Mouse (Mus musculus) megakaryocyte, adult 5-6 weeks (primary cell): Measurements from ENCODE around the gene Keg1. TPM values are rescaled to one million over a fixed set of nuclear protein-coding genes. Genes with fewer than 3 reads are reported as not detected.
"Not testable (repeated sequence)": the region's sequence is repeated elsewhere in the genome, so short reads cannot be mapped to it uniquely, and the experiment has no call there.

Experiments used
- ATAC-seq: 2 replicates; pipeline ENCODE4 v1.8.0; 2016; ENCODE audit warnings: mild to moderate bottlenecking, inconsistent platforms; ENCODE audit not compliant: poor library complexity, severe bottlenecking
- total RNA-seq, 2 experiments: library from RNA; stranded (forward) in 1 of 2; stranded (reverse) in 1 of 2; fragments of 153-499, 151-499 nt in 1 of 2; fragments of 221-1000, 200-1000 nt in 1 of 2; gene quantifications; 2 replicates each; pipeline versions ENCODE4 v1.2.3 to v1.2.4; 2015 to 2017

Gene Keg1
- not detected in 2 replicates for total RNA-seq (2015)
- not detected in 2 replicates for total RNA-seq (2017)

DNA sequence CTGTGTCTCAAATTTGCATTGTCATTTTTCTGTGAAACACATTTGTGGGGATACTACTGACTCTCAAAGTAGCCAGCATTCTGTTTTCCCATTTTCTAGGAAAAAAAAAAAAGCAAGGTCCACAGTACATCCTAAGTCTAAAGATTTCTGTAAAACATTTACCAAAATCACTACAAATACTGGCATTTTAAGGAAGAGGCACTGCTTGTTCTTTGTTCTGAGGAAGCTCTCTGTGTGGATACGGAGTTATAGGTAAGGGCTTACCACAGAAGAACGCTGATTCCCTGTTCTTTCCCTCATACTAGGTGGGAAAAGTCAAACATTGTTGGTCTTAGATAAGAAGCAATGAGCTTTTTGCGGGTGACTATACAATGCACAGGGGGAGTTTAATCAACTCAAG is at the start of gene Keg1:
Gene Keg1, plus strand, starts transcription at position 197 of the 400 bp plus-strand sequence.
- ATAC-seq, result no peak

DNA sequence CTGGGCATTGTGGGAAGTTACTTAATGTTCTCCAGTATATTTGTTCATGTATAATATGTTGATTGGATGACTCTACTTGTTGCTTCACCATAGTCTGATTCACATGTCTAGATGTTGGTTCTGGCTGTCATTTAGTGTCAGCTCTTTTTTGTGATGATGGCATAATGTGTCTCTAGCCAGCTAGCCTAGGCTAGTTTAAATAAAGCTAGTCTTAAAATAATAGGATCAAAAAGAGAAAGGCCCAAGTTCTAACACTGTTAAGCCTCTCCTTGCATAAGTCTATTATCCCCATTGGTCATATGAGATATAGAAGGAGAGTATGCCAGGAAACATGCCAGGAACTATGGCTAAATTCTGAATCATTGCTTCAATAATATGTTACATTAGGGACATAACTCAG is 46.1 kb upstream of the Keg1 start:
- ATAC-seq, result no peak

DNA sequence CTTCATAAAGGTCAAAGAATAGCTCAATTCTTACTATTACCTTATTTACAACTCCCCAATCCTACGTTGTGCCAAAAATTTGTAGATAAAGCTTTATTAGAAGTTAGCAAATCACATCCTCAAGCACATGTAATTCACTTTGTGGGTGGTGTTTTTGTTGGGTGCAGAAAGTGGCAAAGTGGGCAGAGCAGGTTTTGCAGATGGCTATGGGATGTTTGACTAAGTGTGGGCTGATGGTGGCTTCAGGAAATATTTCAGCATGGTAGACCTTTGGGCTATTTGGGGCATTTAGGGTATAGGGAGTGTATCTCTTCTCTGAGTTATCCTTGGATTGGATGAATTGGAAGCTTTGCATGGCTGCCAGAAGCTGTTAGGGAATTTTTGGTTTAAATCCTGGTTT is 29.4 kb upstream of the Keg1 start:
- no peak for ATAC-seq

DNA sequence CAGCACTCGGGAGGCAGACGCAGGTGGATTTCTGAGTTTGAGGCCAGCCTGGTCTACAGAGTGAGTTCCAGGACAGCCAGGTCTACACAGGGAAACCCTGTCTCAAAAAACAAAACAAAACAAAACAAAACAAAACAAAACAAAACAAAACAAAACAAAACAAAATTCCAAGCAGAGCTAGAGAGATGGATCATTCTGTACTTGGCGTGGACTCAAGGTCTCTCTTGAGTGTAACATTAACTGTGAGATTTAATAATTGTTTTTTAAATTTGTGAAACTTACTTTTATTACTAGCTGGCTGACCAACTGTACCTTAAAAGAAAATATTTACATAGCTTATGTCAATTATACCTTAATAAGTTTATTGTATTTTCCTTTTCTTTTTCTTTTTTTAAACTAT is 27.0 kb upstream of the Keg1 start:
- not testable (repeated sequence) for ATAC-seq

DNA sequence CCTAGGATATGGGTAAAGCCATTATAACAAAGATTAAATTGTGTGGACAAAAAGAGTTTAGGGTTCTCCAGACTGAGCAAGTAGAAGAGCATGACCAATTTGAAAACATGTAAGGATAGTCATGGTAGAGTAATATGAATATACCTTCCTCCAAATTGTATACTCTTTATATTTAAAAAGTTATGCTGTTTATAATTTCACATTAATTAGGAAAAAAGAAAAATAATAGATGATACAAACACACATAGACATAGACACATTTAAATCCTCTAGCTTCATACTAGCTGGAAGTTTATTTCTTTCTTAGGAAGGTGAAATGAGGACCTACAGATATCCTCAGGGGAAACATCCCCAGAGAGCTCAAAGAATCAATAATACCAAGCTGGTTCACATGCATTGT is 25.4 kb upstream of the Keg1 start, which contains the start of gene Olfr1442:
Gene Olfr1442, plus strand, starts transcription at position 301 of the 400 bp plus-strand sequence.
- no peak for ATAC-seq

DNA sequence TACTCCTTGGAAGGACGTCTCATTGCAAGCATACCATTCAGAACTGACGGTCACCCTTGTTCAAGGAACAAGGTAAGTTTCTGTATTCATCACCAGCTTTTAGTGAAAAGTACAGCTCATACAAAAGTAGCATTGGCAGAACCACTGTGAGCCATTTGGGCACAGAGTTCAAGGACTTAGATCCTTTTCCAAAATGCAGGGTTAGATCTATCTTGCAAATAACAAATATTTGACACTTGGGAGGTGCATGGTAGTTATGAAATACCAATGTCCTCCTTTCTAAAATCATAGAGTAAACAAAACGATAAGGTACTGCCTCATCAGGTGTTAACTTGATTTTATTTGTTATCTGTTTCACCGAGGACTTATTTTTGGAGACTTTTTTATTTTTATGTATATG is 24.5 kb upstream of the Keg1 start:
- ATAC-seq, result no peak

DNA sequence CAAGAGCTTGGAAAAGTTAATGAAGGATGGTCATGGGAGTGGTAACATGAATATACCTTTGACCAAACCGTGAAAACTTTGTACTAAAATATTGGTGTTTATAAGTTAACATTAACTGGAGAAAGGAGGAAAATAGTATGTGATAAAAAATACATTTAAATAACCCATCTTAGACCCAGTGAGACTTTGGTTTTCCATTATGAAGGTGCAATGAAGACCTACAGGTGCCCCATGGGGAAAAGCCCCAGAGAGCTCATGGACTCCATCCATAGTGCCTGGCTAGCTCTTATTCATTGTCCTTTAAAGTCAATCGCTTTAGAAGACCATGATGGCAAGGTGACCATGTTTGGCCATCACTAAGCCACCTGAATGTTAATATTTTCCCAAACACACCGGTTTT is 17.8 kb upstream of the Keg1 start, which contains the start of gene Olfr1443:
Gene Olfr1443, plus strand, starts transcription at position 301 of the 400 bp plus-strand sequence.
- ATAC-seq, result no peak

DNA sequence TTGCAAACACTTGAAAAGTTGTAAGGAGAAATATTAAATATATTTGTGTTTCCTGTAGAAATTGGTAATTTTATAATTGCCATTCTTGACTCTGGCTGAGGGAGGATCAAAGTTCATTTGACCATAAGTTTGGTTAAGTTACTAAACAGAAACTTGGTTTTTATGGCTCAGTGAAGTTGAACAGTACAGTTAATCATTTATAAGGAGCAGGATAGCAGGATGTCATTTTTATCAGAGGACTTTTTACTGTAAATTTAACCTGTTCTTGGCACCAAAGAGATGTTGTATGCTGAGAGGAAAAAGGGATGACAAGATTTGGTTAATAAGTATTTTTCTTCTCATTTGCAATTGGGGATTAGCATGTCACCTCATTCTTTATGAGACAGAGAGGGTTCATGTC is 10.9 kb upstream of the Keg1 start:
- ATAC-seq, result no peak

DNA sequence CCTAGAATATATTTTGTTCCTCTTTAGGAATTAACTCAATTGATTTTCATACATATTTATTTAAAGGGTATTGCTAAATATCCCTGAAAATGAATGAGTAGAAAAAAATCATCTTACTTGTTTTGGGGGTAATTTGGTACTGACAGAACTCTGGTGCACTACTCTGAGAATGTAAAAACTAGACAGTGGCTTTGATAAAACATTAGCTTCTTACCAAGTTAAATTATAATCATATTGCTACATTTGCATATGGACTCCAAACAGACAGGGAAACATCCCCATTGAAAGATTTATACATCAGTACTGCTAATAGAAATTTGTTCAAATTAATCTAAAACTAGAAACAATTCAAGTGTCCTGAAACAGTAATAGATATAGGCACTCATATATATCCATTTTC is 10.4 kb upstream of the Keg1 start:
- ATAC-seq, result no peak

DNA sequence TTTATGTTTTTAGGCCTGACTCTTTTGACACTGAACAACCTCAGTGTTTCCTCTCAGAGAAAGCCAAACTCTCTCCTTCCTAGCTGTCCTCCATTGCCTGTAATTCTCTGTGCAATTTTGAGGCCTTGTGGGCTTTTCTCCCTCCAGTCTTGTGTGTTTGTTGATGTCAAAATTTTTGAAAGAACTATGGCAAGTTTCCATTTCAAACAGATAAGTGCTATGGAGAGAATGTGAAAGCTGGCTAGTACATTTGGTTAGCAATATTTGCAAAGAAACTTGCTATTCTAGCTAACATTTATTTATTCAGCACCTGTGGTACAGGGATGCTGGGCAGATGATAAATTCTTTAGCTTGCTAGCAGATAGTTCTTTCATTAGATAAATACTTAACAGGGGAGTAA is 635 bp downstream of the Keg1 start:
- no peak for ATAC-seq

DNA sequence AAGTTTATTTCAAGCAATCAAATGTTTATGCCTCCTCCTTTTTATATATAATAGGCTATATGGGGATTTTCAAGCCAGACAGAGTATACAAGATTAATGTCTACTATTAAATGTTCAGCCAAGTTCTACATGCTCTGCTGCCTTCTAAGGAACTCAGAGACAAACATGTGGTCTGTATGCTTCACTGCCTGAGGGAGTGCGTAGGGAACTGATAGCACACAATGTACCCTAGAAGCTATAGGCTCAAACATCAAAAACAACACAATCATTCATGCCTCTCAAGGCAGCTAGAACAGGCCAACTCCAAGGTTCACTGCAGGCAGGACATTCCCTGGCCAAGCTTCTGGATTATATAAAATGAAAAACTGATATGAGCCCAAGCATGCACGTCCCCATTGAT is 12.9 kb downstream of the Keg1 start:
- no peak for ATAC-seq

DNA sequence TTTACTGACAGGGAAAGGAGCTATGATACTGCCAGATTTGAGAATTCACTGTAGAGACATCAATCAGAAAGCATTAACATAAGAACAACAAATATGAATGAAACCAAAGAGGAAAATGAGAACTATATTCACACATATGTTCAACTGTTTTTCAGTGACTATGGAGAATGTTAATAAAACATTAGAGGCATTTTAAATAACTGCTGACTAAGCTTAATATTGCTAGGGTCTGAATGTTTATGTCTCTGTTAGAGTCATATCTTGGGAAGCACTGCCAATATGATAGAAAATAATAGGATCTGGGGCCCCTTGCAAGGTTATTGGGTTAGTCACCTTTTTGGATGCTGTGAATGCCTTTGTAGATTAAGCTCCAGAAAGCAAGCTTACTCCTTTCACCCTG is 13.4 kb downstream of the Keg1 start:
- no peak for ATAC-seq

DNA sequence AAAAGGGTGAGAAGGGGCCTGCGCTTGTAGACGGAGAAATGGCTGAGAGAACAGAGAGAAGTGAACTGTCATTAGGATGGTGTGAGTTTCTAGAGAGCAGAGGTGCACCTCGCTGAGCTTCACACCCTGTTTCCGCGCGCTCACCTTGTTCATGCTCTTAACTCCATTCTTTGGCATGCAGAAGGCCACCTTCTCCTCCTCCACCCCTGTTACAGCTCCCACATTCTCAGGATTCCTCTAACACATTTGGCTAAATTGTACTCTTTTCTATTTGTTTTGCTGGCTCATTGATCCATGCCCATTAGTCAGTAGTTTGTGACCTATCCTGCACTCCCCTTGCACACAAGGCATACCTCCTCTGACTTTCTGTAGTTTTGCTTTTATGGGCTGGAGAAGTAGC is 23.6 kb downstream of the Keg1 start:
- no peak for ATAC-seq

DNA sequence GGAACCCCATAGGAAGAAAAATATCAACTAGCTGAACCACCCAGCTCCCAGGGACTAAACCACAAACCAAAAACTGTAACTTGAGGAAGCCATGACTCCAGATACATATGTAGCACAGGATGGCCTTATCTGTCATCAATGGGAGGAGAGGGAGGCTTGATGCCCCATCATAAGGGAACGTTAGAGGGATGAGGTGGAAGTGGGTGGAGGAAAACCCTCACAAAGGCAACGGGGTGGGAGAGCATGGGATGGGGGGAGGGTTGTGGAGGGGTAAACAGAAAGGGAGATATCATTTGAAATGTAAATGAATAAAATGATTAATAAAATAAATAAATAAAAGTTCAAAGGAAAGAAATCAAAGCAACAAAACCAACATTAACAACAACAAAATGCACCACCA is 24.9 kb downstream of the Keg1 start:
- ATAC-seq, result no peak

DNA sequence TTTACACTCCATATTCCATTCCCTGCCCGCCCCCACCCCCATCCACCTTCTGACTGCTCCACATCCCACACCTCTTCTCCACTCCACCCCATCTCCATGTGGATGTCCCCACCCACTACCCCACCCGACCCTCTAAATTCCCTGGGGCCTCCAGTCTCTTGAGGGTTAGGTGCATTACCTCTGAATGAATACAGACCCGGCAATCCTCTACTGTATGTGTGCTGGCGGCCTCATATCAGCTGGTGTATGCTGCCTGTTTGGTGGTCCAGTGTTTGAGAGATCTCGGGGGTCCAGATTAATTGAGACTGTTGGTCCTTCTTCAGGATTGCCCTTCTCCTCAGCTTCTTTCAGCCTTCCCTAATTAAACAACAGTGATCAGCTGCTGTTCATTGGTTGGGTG is 25.3 kb downstream of the Keg1 start:
- ATAC-seq, result not testable (repeated sequence)

DNA sequence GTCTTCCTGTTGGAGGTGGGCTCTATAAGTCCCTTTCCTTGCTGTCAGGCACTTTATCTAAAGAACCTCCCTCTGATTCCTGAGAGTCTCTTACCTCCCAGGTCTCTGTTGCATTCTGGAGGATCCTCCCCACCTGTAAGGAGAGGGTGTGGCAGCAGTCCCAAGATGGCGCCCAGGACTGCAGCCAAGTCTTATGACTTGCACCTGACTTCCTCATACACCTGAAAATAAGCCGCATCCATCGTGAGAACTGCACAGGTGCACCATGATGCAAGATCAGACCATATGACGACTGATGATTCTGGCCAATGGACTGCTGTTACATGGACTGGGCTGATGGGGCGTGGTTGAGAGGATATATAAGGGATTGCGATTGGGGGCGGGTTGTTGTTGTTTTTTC is 26.0 kb downstream of the Keg1 start:
- ATAC-seq, result not testable (repeated sequence)

DNA sequence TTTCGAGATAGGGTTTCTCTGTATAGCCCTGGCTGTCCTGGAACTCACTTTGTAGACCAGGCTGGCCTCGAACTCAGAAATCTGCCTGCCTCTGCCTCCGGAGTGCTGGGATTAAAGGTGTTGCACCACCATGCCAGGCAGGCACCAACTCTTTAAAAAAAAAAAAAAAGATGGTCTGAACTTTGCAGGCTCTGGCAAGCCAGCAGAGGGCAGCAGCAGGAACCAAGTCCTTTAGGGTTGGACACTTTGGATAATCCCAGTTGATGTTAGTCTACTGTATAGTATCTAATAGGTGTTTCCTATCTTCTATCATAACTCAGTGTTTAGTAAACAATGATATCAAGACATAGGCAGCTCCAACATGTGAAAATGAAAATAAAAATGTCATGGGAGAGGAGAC is 26.7 kb downstream of the Keg1 start:
- peak; percentile 47; the same call in 1 of the 2 replicates for ATAC-seq

DNA sequence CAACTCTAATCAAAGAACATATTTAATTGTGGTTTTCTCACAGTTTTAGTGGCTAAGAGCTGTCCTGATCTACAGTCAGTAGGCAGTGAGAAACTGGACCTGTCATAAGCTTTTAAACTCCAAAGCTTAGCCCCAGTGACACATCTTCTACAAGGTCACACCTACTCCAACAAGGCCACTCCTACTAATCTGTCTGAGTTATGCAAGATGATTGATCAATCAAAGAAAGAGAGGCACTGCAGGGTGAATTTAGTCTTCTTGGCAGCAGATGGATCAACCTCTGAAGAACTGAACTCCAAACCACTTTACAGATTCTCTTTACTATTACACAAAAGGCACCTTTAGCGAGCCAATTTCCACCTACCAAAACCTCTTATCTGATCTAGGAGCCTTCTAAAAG is 30.3 kb downstream of the Keg1 start:
- no peak for ATAC-seq

DNA sequence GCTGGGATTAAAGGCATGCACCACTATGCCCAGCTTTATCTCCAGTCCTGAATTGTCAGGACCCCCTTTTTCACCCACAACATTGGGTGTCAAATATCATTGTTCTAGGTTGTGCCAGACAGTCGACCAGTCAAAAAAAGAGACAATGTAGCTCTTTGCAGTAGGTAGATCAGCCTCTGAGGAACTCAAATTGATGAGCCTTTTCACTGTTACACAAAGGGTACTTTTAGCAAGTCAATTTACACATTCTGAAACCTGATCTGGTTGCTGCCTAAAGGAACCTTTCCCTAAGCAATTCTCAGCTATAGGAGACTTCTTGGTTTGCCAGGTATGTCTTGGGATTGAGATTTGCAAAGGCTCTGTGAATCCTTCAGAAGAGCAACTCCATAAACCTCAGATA is 35.5 kb downstream of the Keg1 start:
- ATAC-seq, result no peak

DNA sequence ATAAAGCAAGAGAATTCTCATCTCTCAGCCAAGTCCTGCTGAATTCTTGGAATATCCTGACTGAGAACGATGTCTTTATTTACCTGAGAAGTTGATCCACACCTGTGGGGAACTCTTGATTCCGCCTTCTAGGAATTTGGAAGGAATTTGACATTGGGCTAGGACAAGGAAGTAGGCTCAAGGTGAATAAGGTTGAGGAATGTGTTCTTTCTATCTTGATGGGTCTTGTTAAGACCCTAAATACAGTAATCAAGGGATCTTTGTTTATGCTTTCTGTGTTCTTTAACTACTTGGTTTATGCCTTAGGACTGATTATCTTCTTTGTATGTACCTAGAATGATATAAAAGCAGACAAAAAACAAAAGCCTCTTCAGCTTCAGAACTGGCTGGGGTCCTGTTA is 36.4 kb downstream of the Keg1 start:
- no peak for ATAC-seq

DNA sequence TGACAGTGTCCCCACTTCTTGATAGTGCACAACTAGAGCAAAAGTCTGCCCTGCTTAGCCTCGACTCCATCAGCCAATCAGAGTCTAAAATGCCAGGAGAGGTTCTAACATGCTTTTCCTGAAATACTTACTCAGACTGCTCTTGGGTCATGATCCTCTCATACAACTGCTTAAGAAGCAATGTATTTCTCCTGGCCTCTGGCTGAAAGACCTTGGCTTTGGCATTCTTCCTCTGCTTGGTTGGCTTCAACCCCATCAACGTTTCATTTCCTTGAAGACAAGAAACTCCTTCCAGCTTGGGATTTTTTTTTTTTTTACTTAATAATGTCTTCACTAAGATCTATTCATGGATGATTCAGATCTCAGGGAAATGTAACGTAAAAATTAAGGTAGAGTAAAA is 60.7 kb downstream of the Keg1 start:
- no peak for ATAC-seq

DNA sequence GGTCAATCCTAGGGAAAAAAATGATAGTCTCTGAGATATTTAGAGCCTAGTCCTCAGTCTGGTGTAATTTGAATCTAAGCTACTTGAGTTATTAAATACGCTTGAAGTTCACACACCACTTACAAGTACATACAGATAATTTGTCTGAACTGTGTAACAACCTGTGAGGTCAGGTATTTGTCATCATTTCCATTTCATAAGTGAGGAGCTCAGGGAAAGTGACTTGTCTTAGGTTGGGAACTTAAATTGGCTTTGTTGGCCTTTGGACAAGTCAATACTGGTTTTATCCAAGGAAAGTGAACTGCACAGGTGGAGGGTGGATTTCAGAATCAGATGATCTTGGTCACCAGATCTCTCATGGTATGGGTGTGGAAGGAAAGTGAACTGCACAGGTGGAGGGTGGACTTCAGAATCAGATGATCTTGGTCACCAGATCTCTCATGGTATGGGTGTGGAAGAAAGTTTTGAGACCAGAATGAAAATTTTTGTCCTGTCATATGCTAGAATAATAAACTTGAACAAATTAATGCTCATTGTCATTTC is 63.4 kb downstream of the Keg1 start:
- ATAC-seq, result no peak

DNA sequence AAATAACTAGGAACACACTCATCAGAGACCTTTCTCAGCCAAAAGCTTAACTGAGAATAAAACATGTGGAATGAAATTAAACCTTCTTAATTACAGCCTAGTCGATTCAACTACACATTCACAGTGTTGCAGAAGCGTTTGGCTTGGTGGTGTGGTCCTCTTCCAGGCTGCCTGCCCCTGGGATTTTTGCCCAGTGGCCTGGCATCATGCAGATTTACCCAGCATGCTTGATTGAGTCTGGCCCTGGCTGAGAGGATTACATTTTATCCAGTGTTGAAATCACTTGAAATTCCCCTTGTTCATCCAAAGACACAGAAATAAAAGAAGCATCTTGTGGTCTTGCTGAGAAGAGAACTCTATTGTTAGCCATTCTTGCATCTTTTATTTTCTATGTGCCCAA is 64.1 kb downstream of the Keg1 start:
- ATAC-seq, result no peak
